Mouse (Mus musculus) C2C12 (cell line): Measurements from ENCODE around the gene Cops2.

Experiments used
- CTCF ChIP-seq: IDR thresholded peaks from one replicate; pipeline ENCODE4 v1.5.1; 2011; ENCODE audit not compliant: control insufficient read depth, insufficient read depth, insufficient read length
- FOSL1 ChIP-seq: IDR thresholded peaks from one replicate; pipeline ENCODE4 v1.8.0; 2011; ENCODE audit warnings: mild to moderate bottlenecking, low read length; ENCODE audit not compliant: poor library complexity, insufficient read depth, severe bottlenecking
- MAX ChIP-seq: IDR thresholded peaks from one replicate; pipeline ENCODE4 v1.6.1; 2011; ENCODE audit warnings: mild to moderate bottlenecking, control low read depth
- MYOD1 ChIP-seq: IDR thresholded peaks from one replicate; pipeline ENCODE4 v1.6.1; 2011; ENCODE audit warnings: low read depth; ENCODE audit not compliant: control insufficient read depth, insufficient read length
- USF1 ChIP-seq: IDR thresholded peaks from one replicate; pipeline ENCODE4 v1.6.1; 2011; ENCODE audit warnings: low read depth, mild to moderate bottlenecking, control low read depth, moderate library complexity

GRCm38 (mm10) chr2:125857707-125858106 is 1.2 kb downstream of the Cops2 start:
- TF ChIP-seq MAX (no peak), CTCF (no peak), USF1 (no peak), FOSL1 (no peak), MYOD1 (no peak)
